Mouse (Mus musculus) cerebellum, adult 2 months (tissue): Measurements from ENCODE around the gene Clec12a.

ENCODE experiments used
- CTCF ChIP-seq: fragments of 200-500 bp; IDR thresholded peaks from 2 replicates; pipeline ENCODE4 v1.5.1; 2011; ENCODE audit warnings: low read depth, mild to moderate bottlenecking, control low read depth, low read length, moderate library complexity, borderline replicate concordance; ENCODE audit not compliant: insufficient read depth
- POLR2A ChIP-seq: fragments of 200-500 bp; IDR thresholded peaks from 2 replicates; pipeline ENCODE4 v1.6.1; 2011; ENCODE audit warnings: low read length, control low read depth, borderline replicate concordance; ENCODE audit not compliant: insufficient read depth

DNA sequence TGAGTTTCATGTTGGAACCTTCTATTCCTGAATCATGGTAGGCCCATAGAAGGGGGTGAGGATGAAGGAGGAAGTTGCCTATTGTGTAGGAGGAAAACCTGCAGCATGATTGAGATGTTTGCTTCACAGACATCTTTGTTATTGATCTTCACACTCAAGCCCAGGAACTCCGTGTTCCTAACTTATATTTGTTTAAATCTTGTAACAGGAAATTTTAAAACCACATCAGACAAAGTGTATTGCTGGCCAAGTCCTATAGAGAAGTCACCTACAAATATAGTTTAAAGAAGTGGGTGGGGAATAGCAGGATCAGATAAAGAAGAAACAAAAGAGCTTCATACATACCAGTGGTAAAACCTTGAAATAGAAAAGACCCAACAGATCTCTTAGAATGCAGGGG, 38.3 kb upstream of the Clec12a start:
- TF ChIP-seq CTCF (no peak), POLR2A (no peak)
